Mouse (Mus musculus): ENCODE results near the gene Pax5.

The Pax5 gene

GRCm38 (mm10) chr4:44705967-44706366 is 4.3 kb downstream of the Pax5 start:
- DNase-seq (ENCODE audit: low read depth): no peak

- DNase-seq (ENCODE audit: low read depth): no peak
Measured at GRCm38 (mm10) chr4:44705151-44705550, 5.1 kb downstream of the Pax5 start.

- peak; percentile 81 for DNase-seq (ENCODE audit: low read depth)
Measured at GRCm38 (mm10) chr4:44704369-44704745, 5.9 kb downstream of the Pax5 start.

GRCm38 (mm10) chr4:44703686-44704368 is 6.5 kb downstream of the Pax5 start:
- DNase-seq (ENCODE audit: low read depth): no peak

GRCm38 (mm10) chr4:44702891-44703685 is 7.2 kb downstream of the Pax5 start:
- no peak for DNase-seq (ENCODE audit: low read depth)

- DNase-seq (ENCODE audit: low read depth): no peak
Measured at GRCm38 (mm10) chr4:44702011-44702527, 8.2 kb downstream of the Pax5 start.

- no peak for DNase-seq (ENCODE audit: low read depth)
Measured at GRCm38 (mm10) chr4:44701513-44701912, 8.8 kb downstream of the Pax5 start.

GRCm38 (mm10) chr4:44696676-44697075 is 13.6 kb downstream of the Pax5 start:
- no peak for DNase-seq (ENCODE audit: low read depth)

- no peak for DNase-seq (ENCODE audit: low read depth)
Measured at GRCm38 (mm10) chr4:44694369-44694768, 15.9 kb downstream of the Pax5 start.

- no peak for DNase-seq (ENCODE audit: low read depth)
Measured at GRCm38 (mm10) chr4:44685582-44685981, 24.7 kb downstream of the Pax5 start.

- DNase-seq (ENCODE audit: low read depth): no peak
Measured at GRCm38 (mm10) chr4:44680242-44680897, 29.9 kb downstream of the Pax5 start.

- no peak for DNase-seq (ENCODE audit: low read depth)
Measured at GRCm38 (mm10) chr4:44678641-44679040, 31.6 kb downstream of the Pax5 start.

GRCm38 (mm10) chr4:44678026-44678425 is 32.3 kb downstream of the Pax5 start:
- no peak for DNase-seq (ENCODE audit: low read depth)

- peak; percentile 45 for DNase-seq (ENCODE audit: low read depth)
Measured at GRCm38 (mm10) chr4:44674973-44675372, 35.3 kb downstream of the Pax5 start.

- no peak for DNase-seq (ENCODE audit: low read depth)
Measured at GRCm38 (mm10) chr4:44673726-44674125, 36.6 kb downstream of the Pax5 start.

- peak; percentile 20 for DNase-seq (ENCODE audit: low read depth)
Measured at GRCm38 (mm10) chr4:44672216-44672937, 37.9 kb downstream of the Pax5 start.

- no peak for DNase-seq (ENCODE audit: low read depth)
Measured at GRCm38 (mm10) chr4:44671486-44671885, 38.8 kb downstream of the Pax5 start.

- DNase-seq (ENCODE audit: low read depth): no peak
Measured at GRCm38 (mm10) chr4:44671035-44671434, 39.3 kb downstream of the Pax5 start.

- no peak for DNase-seq (ENCODE audit: low read depth)
Measured at GRCm38 (mm10) chr4:44670380-44670779, 39.9 kb downstream of the Pax5 start.

- DNase-seq (ENCODE audit: low read depth): peak; percentile 68
Measured at GRCm38 (mm10) chr4:44669485-44670181, 40.7 kb downstream of the Pax5 start.

- no peak for DNase-seq (ENCODE audit: low read depth)
Measured at GRCm38 (mm10) chr4:44668574-44668973, 41.7 kb downstream of the Pax5 start.
